In genomic region chr5:150195514-150196210, GRCm38 (mm10) we compare ENCODE assay signal across 8 mouse cellular contexts.
DNase-seq lines count a peak whose midpoint lies in the region; ATAC-seq and TF ChIP-seq lines count a peak whose summit lies in the region.

No protein-coding gene starts in this region.

- no peak for TF ChIP-seq POLR2A in embryonic fibroblast, embryonic 13.5 days (IDR thresholded peaks at IDR 0.05; ENCODE audit: low read depth, low read length)
- TF ChIP-seq POLR2A in spleen, adult 2 months (IDR thresholded peaks at IDR 0.05; ENCODE audit: low read depth, low read length) = no peak

- H3K9ac ChIP-seq in limb, embryonic 13.5 days = peak overlapping the region; percentile 57
- peak overlapping the region; percentile 38 for H3K9ac ChIP-seq in midbrain, embryonic 14.5 days (replicated peaks; ENCODE audit: low read length)

- H3K9me3 ChIP-seq in limb, embryonic 13.5 days = peaks cover 4% of the 10 kb centered on the region; the same call in 1 of the 2 replicates
- H3K9me3 ChIP-seq in midbrain, embryonic 14.5 days (ENCODE audit: control insufficient read depth, low read length) = peaks cover 2% of the 10 kb centered on the region

- no peak overlapping the region for H3K27ac ChIP-seq in embryonic fibroblast, embryonic 13.5 days (ENCODE audit: insufficient read depth, low read length)
- peak overlapping the region; percentile 28; the same call in 1 of the 2 replicates for H3K27ac ChIP-seq in limb, embryonic 13.5 days
- no peak overlapping the region for H3K27ac ChIP-seq in midbrain, embryonic 14.5 days (replicated peaks; ENCODE audit: low read depth, low read length)
- no peak overlapping the region for H3K27ac ChIP-seq in spleen, adult 2 months (ENCODE audit: insufficient read depth, low read length)

- H3K27me3 ChIP-seq in limb, embryonic 13.5 days = no peaks in the 10 kb centered on the region
- 0 out of 2 replicates have a peak, but pooled peaks cover 4% of the 10 kb centered on the region for H3K27me3 ChIP-seq in midbrain, embryonic 14.5 days (ENCODE audit: control insufficient read depth, insufficient read depth, low read length)
- H3K27me3 ChIP-seq in spleen, adult 2 months (ENCODE audit: control insufficient read depth, insufficient read depth, low read length) = no peaks in the 10 kb centered on the region

- peak overlapping the region; percentile 40 for H3K4me3 ChIP-seq in embryonic fibroblast, embryonic 13.5 days (ENCODE audit: insufficient read depth, low read length)
- peak overlapping the region; percentile 46 for H3K4me3 ChIP-seq in limb, embryonic 13.5 days
- H3K4me3 ChIP-seq in midbrain, embryonic 14.5 days (replicated peaks; ENCODE audit: low read depth, low read length) = peak overlapping the region; percentile 31
- H3K4me3 ChIP-seq in spleen, adult 2 months (ENCODE audit: extremely low read depth, insufficient read depth, insufficient read length) = peak overlapping the region; percentile 71

- TF ChIP-seq CTCF in embryonic fibroblast, embryonic 13.5 days (IDR thresholded peaks at IDR 0.05; ENCODE audit: borderline replicate concordance, insufficient read depth, low read length) = no peak
- no peak for TF ChIP-seq CTCF in spleen, adult 2 months (IDR thresholded peaks at IDR 0.05; ENCODE audit: extremely low read depth, insufficient read depth, insufficient read length, insufficient replicate concordance)

- whole genome bisulfite sequencing in limb, embryonic 13.5 days = 4% methylated on average over 22 of the region's 22 CpGs
- WGBS in midbrain, embryonic 14.5 days = 5% methylated on average over 22 of the region's 22 CpGs
- WGBS in spleen, adult 2 months = 3% methylated on average over 22 of the region's 22 CpGs

- DNase-seq in layer of hippocampus, adult 11-12 months (ENCODE audit: low spot score) = peak; percentile 71
- DNase-seq in layer of hippocampus, adult 9-10 months (ENCODE audit: low spot score) = no peak
- DNase-seq in heart, adult 9 months (ENCODE audit: low spot score in 2 of 2) = peak; percentile 87
- peak; percentile 65 to 67 for DNase-seq in kidney, adult 8-10 months
- DNase-seq in midbrain, embryonic 14.5 days = peak; percentile 81
- DNase-seq in spleen, adult 2 months (ENCODE audit: low read depth in 1 of 2, low spot score in 2 of 2) = peak in 1 of 2 experiments; percentile 30

- H3K36me3 ChIP-seq in limb, embryonic 13.5 days = no peaks in the 10 kb centered on the region
- H3K36me3 ChIP-seq in midbrain, embryonic 14.5 days (ENCODE audit: control insufficient read depth, insufficient read depth, low read length) = no peaks in the 10 kb centered on the region
- no peaks in the 10 kb centered on the region; the same call in 1 of the 2 replicates for H3K36me3 ChIP-seq in spleen, adult 2 months (ENCODE audit: control insufficient read depth, insufficient read depth, low read length)

- peaks cover 2% of the 10 kb centered on the region; the same call in 1 of the 2 replicates for H3K4me1 ChIP-seq in embryonic fibroblast, embryonic 13.5 days (ENCODE audit: control insufficient read depth, insufficient read depth, low read length)
- H3K4me1 ChIP-seq in limb, embryonic 13.5 days = peaks cover 17% of the 10 kb centered on the region; the same call in 1 of the 2 replicates
- H3K4me1 ChIP-seq in midbrain, embryonic 14.5 days (ENCODE audit: control insufficient read depth, insufficient read depth, low read length) = peaks cover 9% of the 10 kb centered on the region; the same call in 1 of the 2 replicates
- H3K4me1 ChIP-seq in spleen, adult 2 months (ENCODE audit: control insufficient read depth, insufficient read depth, insufficient read length) = peaks cover 5% of the 10 kb centered on the region; the same call in 1 of the 2 replicates

- peak; percentile 64; the same call in 1 of the 2 replicates for ATAC-seq in limb, embryonic 13.5 days (ENCODE audit: low FRiP score, low read depth)
- peak; percentile 43; the same call in 1 of the 2 replicates for ATAC-seq in midbrain, embryonic 14.5 days (ENCODE audit: low FRiP score, low TSS enrichment)

- peak overlapping the region; percentile 77 for H3K4me2 ChIP-seq in limb, embryonic 13.5 days (replicated peaks)
- peak overlapping the region; percentile 66 for H3K4me2 ChIP-seq in midbrain, embryonic 14.5 days (ENCODE audit: low read length)
